Mouse (Mus musculus): ENCODE results near the gene Nup210l. TPM values are rescaled to one million over a fixed set of nuclear protein-coding genes. Genes with fewer than 3 reads are reported as not detected.

Gene Nup210l
- total RNA-seq, 1 experiment from 2014 or later, result 0.37 TPM

GRCm38 (mm10) chr3:90097928-90098327, 6.0 kb upstream of the Nup210l start:
- no peak for DNase-seq

DNA sequence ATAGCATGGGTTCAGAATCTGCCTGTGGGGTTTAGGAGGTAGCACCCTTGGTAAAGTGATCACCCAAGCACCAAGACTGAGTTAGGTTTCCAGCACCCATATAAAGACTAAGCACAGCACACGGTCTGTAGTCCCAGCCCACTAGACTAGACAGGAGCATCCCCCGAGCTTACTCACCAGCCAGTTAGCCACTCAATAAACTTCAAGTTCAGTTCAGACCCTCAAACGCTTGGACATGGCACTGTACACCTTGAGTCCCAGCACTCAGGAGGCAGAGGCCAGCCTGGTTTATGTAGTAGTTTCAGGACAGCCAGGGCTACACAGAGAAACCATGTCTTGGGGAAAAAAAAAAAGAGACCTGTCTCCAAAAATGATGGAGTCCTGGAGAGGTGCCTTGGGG, 2.9 kb upstream of the Nup210l start:
- no peak for DNase-seq

DNA sequence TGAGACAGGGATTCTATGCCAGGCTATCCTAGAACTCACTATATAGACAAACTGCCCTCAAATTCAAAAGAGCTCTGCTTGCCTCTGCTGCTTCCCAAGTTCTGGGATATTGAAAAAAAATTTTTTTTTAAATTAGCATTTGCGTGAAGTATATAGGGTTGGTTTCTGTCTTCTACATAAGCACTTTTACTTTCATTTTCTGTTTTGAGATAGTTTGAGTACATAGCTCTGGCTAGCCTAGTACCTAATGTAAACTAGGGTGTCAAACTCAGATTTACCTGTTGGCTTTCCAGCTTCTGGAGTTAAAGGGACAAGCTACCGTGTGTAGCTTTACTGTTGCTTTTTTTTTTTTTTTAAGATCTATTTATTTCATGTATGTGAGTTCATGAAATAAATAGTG, 2.3 kb upstream of the Nup210l start:
- DNase-seq, result no peak

DNA sequence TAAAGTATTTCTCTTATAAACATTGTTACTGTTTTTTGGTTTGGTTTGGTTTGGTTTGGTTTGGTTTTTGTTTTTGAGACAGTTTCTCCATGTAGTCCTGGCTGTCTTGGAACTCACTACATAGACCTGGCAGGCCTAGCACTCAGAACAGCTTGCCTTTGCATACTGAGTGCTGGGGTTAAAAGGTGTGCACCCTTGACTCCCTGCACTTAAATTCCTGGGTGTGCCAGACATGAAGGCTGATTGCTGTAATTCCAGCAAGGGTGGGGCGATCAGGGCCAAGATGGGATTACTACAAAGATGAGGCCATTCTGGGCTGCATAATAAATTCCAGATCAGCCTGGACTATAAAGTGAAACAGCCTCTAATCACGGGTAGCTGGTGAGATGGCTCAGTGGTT, 1.7 kb upstream of the Nup210l start:
- no peak for DNase-seq

- no peak for DNase-seq
Measured at GRCm38 (mm10) chr3:90103176-90103575, 756 bp upstream of the Nup210l start.

GRCm38 (mm10) chr3:90111706-90112105, 7.8 kb downstream of the Nup210l start:
- no peak for DNase-seq

DNA sequence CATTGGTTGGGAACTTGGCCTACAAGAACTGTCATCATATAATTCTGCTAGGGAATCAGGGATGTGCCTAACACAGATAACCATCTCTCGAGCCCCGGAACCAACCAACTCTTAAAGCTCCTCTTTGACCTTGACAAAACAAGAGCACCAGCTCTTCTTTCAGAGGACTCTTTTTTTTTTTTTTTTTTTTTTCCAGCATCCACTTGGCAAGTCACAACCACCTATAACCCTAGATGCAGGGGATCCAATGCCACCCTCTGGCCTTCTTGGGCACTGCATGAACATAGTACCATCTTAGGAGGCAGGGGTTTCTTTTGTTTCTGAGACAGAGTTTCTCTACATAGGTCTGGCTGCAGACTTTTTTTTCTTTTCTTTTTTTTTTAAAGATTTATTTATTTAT, 10.4 kb downstream of the Nup210l start:
- DNase-seq, result peak; percentile 49

DNA sequence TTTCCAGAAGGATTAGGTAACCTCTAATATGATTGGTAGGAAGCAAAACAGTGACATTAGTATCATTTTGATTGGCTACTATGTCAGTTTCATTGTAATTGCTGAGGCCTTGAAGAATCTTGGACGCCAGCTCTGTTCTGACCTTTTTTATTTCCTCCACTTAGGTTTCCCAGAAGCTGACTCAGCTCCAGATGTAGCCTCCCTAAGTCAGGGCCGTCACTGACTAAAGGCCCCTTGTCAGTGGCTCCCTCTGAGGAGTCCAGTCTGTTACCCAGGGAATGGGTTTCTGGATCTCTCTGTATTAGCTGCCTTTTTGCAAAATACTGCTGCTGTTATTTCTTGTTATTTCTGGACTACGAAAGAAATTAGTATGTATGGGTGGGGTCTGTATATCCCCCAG, 11.6 kb downstream of the Nup210l start:
- DNase-seq, result peak; percentile 57

GRCm38 (mm10) chr3:90118132-90118790, 14.3 kb downstream of the Nup210l start:
- peak; percentile 74 for DNase-seq

DNA sequence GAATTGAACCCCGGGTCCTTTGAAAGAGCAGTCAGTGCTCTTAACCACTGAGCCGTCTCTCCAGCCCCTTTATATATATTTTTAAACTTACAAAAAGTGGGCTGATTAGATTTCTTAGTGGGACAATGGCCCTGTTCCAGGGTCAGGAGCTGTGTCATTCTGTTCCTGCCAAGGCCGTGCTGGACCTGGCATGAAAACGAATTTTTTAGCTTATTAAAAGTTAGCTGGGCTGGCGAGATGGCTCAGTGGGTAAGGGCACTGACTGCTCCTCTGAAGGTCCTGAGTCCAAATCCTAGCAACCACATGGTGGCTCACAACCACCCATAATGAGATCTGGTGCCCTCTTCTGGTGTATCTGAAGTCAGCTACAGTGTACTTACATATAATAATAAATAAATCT, 18.1 kb downstream of the Nup210l start:
- DNase-seq, result peak; percentile 74

DNA sequence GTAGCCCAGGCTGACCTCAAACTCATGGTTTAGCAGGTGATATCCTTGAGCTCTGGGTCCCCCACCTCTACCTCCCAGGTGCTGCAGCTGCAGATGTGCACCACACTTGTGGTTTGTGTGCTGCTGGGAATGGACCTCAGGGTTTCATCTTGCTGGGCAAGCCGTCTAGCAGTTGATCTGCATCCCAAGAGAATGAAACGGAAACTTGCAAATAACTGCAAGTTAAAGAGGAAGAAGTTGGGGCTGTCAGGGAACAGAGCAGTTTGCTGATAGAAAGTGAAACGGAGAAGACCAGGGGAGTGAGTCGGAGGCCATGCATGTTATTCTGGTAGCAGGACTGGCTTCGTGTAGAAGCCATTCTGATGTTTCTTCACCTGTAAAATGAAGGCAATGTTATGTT, 21.8 kb downstream of the Nup210l start:
- no peak for DNase-seq

- no peak for DNase-seq
Measured at GRCm38 (mm10) chr3:90127881-90128280, 23.9 kb downstream of the Nup210l start.

DNA sequence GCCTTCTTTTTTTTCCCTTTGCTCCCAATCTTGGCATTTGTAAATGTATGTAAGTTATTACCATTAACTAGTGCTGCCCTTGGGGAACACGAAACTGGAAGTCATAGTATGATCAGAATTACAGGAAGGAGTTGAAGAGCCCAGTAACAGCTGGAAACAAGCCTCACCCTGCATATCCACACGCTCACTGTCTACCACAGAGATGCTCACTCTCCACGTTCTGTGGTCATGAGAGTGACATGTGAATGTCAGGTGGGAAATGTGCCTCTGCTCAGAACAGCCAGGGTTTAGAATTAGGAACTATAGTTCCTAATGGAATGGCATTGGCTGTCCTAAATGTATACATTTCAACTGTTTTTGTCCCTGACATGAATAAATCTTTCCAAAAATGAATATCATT, 28.8 kb downstream of the Nup210l start:
- no peak for DNase-seq

- DNase-seq, result no peak
Measured at GRCm38 (mm10) chr3:90133331-90133730, 29.4 kb downstream of the Nup210l start.

DNA sequence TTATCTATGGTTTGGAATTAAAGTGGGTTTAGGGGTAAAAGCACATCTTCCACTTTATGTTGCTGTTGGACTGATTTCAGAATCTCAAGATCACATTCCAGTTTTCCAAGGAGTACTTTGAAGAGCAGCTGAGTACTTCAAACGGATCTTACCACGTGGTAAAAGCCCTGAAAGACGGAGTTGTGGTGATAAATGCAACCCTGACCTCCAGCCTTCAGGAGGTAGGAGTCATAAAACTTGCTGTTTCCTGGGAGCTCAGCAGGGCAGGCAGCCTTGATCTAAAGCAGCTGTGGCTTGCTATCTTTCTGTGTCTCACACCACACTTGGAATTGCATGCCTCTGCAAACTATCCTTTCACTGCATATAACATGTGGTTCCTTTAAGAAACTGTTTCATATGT, 30.6 kb downstream of the Nup210l start:
- DNase-seq, result peak; percentile 66

GRCm38 (mm10) chr3:90134993-90135392, 31.1 kb downstream of the Nup210l start:
- DNase-seq, result no peak

GRCm38 (mm10) chr3:90136660-90137059, 32.7 kb downstream of the Nup210l start:
- DNase-seq, result no peak

DNA sequence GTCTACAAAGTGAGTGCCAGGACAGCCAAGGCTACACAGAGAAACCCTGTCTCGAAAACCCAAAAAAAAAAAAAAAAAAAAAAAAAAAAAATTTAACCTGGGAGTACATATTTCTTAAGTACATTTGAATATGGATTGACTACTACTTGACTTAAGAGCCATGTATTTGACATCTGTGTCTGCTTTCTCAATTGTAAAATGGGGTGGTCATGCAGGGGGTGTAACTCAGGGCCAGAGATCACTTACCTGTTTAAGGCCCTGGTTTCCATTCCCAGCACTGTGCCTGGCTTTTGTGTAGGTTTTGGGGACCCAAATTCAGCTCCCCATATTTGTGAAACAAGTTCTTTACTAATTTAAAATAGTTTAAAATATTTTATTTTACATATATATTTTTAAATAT, 33.7 kb downstream of the Nup210l start:
- no peak for DNase-seq

- peak; percentile 64 for DNase-seq
Measured at GRCm38 (mm10) chr3:90139962-90140361, 36.0 kb downstream of the Nup210l start.

GRCm38 (mm10) chr3:90145461-90145860, 41.5 kb downstream of the Nup210l start:
- no peak for DNase-seq

GRCm38 (mm10) chr3:90146651-90147050, 42.7 kb downstream of the Nup210l start:
- DNase-seq, result no peak

DNA sequence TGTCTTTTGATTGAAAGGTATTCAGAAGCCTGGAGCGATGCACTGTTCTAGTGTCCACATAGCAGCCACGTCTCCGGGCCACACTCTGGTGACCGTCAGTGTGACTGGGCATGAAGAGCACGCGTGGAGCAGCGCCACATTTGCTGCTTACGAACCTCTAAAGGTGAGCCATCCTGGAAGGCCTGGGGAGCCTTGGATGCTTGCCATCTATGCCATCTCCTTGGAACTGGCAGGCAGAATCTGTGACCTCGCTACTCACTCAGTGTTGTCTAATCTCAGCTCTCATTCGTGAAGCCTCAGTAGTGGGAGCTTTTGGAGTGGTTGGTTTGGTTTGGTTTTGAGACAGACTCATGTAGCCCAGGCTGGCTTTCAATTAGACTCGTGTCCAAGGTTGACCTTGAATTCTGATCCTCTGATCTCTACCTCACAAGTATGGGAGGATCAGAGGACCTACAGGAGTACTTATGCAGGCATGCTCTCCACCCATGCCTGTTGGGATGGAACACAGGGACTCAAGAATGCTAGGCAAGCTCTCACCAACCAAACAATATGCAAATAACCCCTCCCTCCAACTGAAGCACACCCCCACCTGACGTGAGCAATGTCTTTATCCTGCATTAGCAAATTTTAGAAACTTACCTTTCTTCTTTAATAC, 47.3 kb downstream of the Nup210l start:
- peak; percentile 58 for DNase-seq

- DNase-seq, result no peak
Measured at GRCm38 (mm10) chr3:90155996-90156395, 52.1 kb downstream of the Nup210l start.

GRCm38 (mm10) chr3:90159757-90160156, 55.8 kb downstream of the Nup210l start:
- peak; percentile 34 for DNase-seq

All from adrenal gland, postnatal 14 days (tissue).